18 mouse cellular contexts compared by ENCODE assay signal in genomic region chr10:52271385-52271784, GRCm38 (mm10). TPM values are rescaled to one million over a fixed set of nuclear protein-coding genes. Genes with fewer than 3 reads are reported as not detected.
A peak's percentile ranks its signal among the peaks of the same experiment; 100 is the strongest.
DNase-seq lines count a peak whose midpoint lies in the region; TF ChIP-seq lines count a peak whose summit lies in the region.
"Had no signal": no experiment of that assay in that cellular context is flagged by ENCODE, and none has a peak within 500 bp of the region (broad histone marks: within the 10 kb centered on the region; RNA-seq: fewer than 3 reads in every experiment).

No protein-coding gene starts in this region.

- peaks cover 12% of the 10 kb centered on the region; the same call in 1 of the 2 replicates for H3K4me1 ChIP-seq in heart, embryonic 10.5 days
- peaks cover 11 to 37% of the 10 kb centered on the region in 2 experiments for H3K4me1 ChIP-seq in MEL (ENCODE audit: control insufficient read depth in 1 of 2, insufficient read depth in 2 of 2, low read length in 2 of 2)

- no peaks in the 10 kb centered on the region for H3K9me3 ChIP-seq in heart, embryonic 10.5 days
- no peaks in the 10 kb centered on the region for H3K9me3 ChIP-seq in MEL (replicated peaks; ENCODE audit: insufficient read depth, low read length)
- H3K9me3 ChIP-seq: embryonic facial prominence, embryonic 12.5 days; embryonic facial prominence, embryonic 15.5 days; hindbrain, embryonic 12.5 days; hindbrain, embryonic 15.5 days had no signal

- no peak overlapping the region for H3K4me3 ChIP-seq in heart, embryonic 10.5 days
- no peak overlapping the region for H3K4me3 ChIP-seq in MEL (ENCODE audit: control insufficient read depth in 1 of 2, insufficient read depth in 1 of 2, low read depth in 2 of 2, low read length in 2 of 2)
- H3K4me3 ChIP-seq: embryonic facial prominence, embryonic 12.5 days; embryonic facial prominence, embryonic 15.5 days; heart, adult 2 months; hindbrain, embryonic 12.5 days; hindbrain, embryonic 15.5 days had no signal

- DNase-seq in heart, adult 11 months: peak; percentile 79
- no peak for DNase-seq in heart, embryonic 10.5 days (ENCODE audit: low spot score)
- DNase-seq in MEL (ENCODE audit: low read depth, low spot score): peak; percentile 55
- peak; percentile 3 for DNase-seq in c-Kit-positive CD71-positive TER-119-positive erythroid progenitor cells, embryonic 14.5 days (ENCODE audit: low spot score)
- no peak for DNase-seq in thymus, postnatal 0 days (ENCODE audit: low spot score)
- no peak for DNase-seq in frontal cortex, postnatal 14 days (ENCODE audit: low spot score in 2 of 2)
- DNase-seq: adrenal gland, adult 2 months; adrenal gland, postnatal 14 days; cerebellum, adult 18-20 months; cerebellum, adult 9-10 months; cerebellum, postnatal 14 days; forebrain, postnatal 0 days; gastrocnemius, postnatal 25 days; heart, adult 2 months had no signal

- TF ChIP-seq EP300 in MEL (IDR thresholded peaks at IDR 0.05; ENCODE audit: low read depth in 1 of 2, low read length in 2 of 2): peak; percentile 82 to 84

- no peaks in the 10 kb centered on the region for H3K36me3 ChIP-seq in heart, embryonic 10.5 days
- H3K36me3 ChIP-seq in MEL (ENCODE audit: control insufficient read depth in 1 of 2, insufficient read depth in 2 of 2, low read length in 2 of 2): peaks cover 0 to 36% of the 10 kb centered on the region in 2 experiments; a peak in 2 of 4 replicates
- H3K36me3 ChIP-seq: embryonic facial prominence, embryonic 12.5 days; embryonic facial prominence, embryonic 15.5 days; hindbrain, embryonic 12.5 days; hindbrain, embryonic 15.5 days had no signal

- no peak for TF ChIP-seq CTCF in MEL (IDR thresholded peaks at IDR 0.05 in 2 of 3, conservative IDR thresholded peaks at IDR 0.05 in 1 of 3; ENCODE audit: control insufficient read depth in 1 of 3, insufficient read depth in 1 of 3, low read depth in 2 of 3, low read length in 3 of 3, poor library complexity in 1 of 3, severe bottlenecking in 1 of 3)

- TF ChIP-seq POLR2A in MEL (IDR thresholded peaks at IDR 0.05; ENCODE audit: control insufficient read depth in 1 of 2, insufficient read depth in 1 of 2, low read depth in 1 of 2, low read length in 2 of 2, poor library complexity in 1 of 2): no peak

- no peak overlapping the region for H3K9ac ChIP-seq in MEL (ENCODE audit: control insufficient read depth, low read depth, low read length, poor library complexity, severe bottlenecking)
- H3K9ac ChIP-seq: embryonic facial prominence, embryonic 12.5 days; embryonic facial prominence, embryonic 15.5 days; forebrain, postnatal 0 days; hindbrain, embryonic 12.5 days; hindbrain, embryonic 15.5 days had no signal

- H3K27me3 ChIP-seq in heart, embryonic 10.5 days (ENCODE audit: insufficient read depth, poor library complexity, severe bottlenecking): no peaks in the 10 kb centered on the region
- H3K27me3 ChIP-seq in MEL (ENCODE audit: control insufficient read depth in 1 of 2, insufficient read depth in 2 of 2, low read length in 2 of 2): no peaks in the 10 kb centered on the region
- H3K27me3 ChIP-seq: embryonic facial prominence, embryonic 12.5 days; embryonic facial prominence, embryonic 15.5 days; hindbrain, embryonic 12.5 days; hindbrain, embryonic 15.5 days had no signal

- no peaks in the 10 kb centered on the region for H3K79me2 ChIP-seq in MEL (ENCODE audit: control insufficient read depth, insufficient read depth, low read length, poor library complexity)

- TF ChIP-seq RAD21 in MEL (IDR thresholded peaks at IDR 0.05; ENCODE audit: low read depth, low read length): no peak

- H3K27ac ChIP-seq in heart, embryonic 10.5 days: no peak overlapping the region
- H3K27ac ChIP-seq in MEL (ENCODE audit: control insufficient read depth, low read depth, low read length): peak overlapping the region; percentile 19; the same call in 1 of the 2 replicates
- H3K27ac ChIP-seq: embryonic facial prominence, embryonic 12.5 days; embryonic facial prominence, embryonic 15.5 days; heart, adult 2 months; hindbrain, embryonic 12.5 days; hindbrain, embryonic 15.5 days had no signal

- 63% methylated on average over 5 of the region's 5 CpGs for WGBS in heart, embryonic 10.5 days

TF ChIP-seq in MEL, 35 proteins besides CTCF, POLR2A, EP300 and RAD21:
- TF ChIP-seq HCFC1 (IDR thresholded peaks at IDR 0.05; ENCODE audit: low read depth, low read length) (no peak), GATA1 (IDR thresholded peaks at IDR 0.05; ENCODE audit: low read depth, low read length) (peak; percentile 79), MAZ (IDR thresholded peaks at IDR 0.05; ENCODE audit: low read depth, low read length) (0 out of 2 replicates have a peak, but pooled peaks have one; percentile 18), TAL1 (IDR thresholded peaks at IDR 0.05; ENCODE audit: low read length) (peak; percentile 39), TCF12 (IDR thresholded peaks at IDR 0.05; ENCODE audit: low read depth, low read length) (peak; percentile 70), ELF1 (IDR thresholded peaks at IDR 0.05; ENCODE audit: low read depth, low read length) (0 out of 2 replicates have a peak, but pooled peaks have one; percentile 39), MAFK (IDR thresholded peaks at IDR 0.05; ENCODE audit: borderline replicate concordance, low read depth, low read length) (no peak), RCOR1 (IDR thresholded peaks at IDR 0.05; ENCODE audit: low read depth, low read length) (peak; percentile 58; the same call in 1 of the 2 replicates), SMC3 (IDR thresholded peaks at IDR 0.05; ENCODE audit: low read depth, low read length) (no peak), MYB (IDR thresholded peaks at IDR 0.05; ENCODE audit: low read depth, low read length) (no peak), MEF2A (IDR thresholded peaks at IDR 0.05; ENCODE audit: extremely low read depth, insufficient replicate concordance, low read depth, low read length, poor library complexity, severe bottlenecking) (no peak), ETS1 (IDR thresholded peaks at IDR 0.05; ENCODE audit: low read depth, low read length) (peak; percentile 57; the same call in 1 of the 2 replicates)
TF ChIP-seq in MEL: peak in this region for 7.

RNA-seq across cellular contexts. Expression of gene Dcbld1, which starts 38.0 kb away (rescaled TPM):
- 9.9 and 17.0 TPM in 2 replicates for polyA plus RNA-seq in heart, embryonic 10.5 days (2016; fragmentation: Nextera tagmentation; extraction: Ambion mirVana)
- total RNA-seq in MEL (2012; rRNA removed): 4.0 and 4.5 TPM in 2 replicates
- polyA plus RNA-seq in MEL (2012; ENCODE audit: insufficient read depth in 1 of 2, insufficient read length in 2 of 2, low read depth in 1 of 2, low replicate concordance in 2 of 2, missing spikeins in 1 of 2): 1 to 10 TPM in 1 of 2 experiments, not detected in 1; 7.1 TPM
- 3.5 and 3.7 TPM in 2 replicates for polyA plus RNA-seq in thymus, postnatal 0 days (2015; fragmentation: Nextera tagmentation; extraction: Ambion mirVana)

Comparison
In these comparisons a context has a peak if more than half of its experiments do, and no peak if none do; other contexts are left out.
1. DNase-seq: peak in heart, adult 11 months (single experiment), MEL (single experiment) and c-Kit-positive CD71-positive TER-119-positive erythroid progenitor cells, embryonic 14.5 days (single experiment); none in heart, embryonic 10.5 days (single experiment), thymus, postnatal 0 days (single experiment) and frontal cortex, postnatal 14 days (0 of 2).